Mouse (Mus musculus) embryonic facial prominence, embryonic 12.5 days (tissue): ENCODE results near the gene Clec1a. TPM values are rescaled to one million over a fixed set of nuclear protein-coding genes. Genes with fewer than 3 reads are reported as not detected.
"Not testable (repeated sequence)": the region's sequence is repeated elsewhere in the genome, so short reads cannot be mapped to it uniquely, and the experiment has no call there.

Source experiments
- ATAC-seq: fragments of 200-750 bp; cut with Nextera tagmentation; 2 replicates; pipeline ENCODE4 v1.8.0; 2017; ENCODE audit not compliant: insufficient number of reproducible peaks, insufficient read depth, low FRiP score, low TSS enrichment
- H3K27ac ChIP-seq: fragments of 300-500 bp; sonication (generic); 2 replicates; pipeline ENCODE4 v1.5.1; 2016; ENCODE audit warnings: mild to moderate bottlenecking
- H3K27me3 ChIP-seq: fragments of 300-500 bp; sonication (generic); 2 replicates; pipeline ENCODE4 v1.6.1; 2016; ENCODE audit warnings: mild to moderate bottlenecking, moderate library complexity
- H3K36me3 ChIP-seq: fragments of 300-500 bp; sonication (generic); 2 replicates; pipeline ENCODE4 v1.6.1; 2016; ENCODE audit warnings: mild to moderate bottlenecking
- H3K4me1 ChIP-seq: fragments of 300-500 bp; sonication (generic); 2 replicates; pipeline ENCODE4 v1.6.1; 2016
- H3K4me2 ChIP-seq: fragments of 300-500 bp; sonication (generic); replicated peaks from 2 replicates; pipeline ENCODE4 v1.6.1; 2016; ENCODE audit warnings: mild to moderate bottlenecking, moderate library complexity
- H3K4me3 ChIP-seq: fragments of 300-500 bp; sonication (generic); 2 replicates; pipeline ENCODE4 v1.5.1; 2016; ENCODE audit warnings: mild to moderate bottlenecking
- H3K9ac ChIP-seq: fragments of 300-500 bp; sonication (generic); 2 replicates; pipeline ENCODE4 v1.6.1; 2016; ENCODE audit warnings: mild to moderate bottlenecking, moderate library complexity
- H3K9me3 ChIP-seq: fragments of 300-500 bp; sonication (generic); 2 replicates; pipeline ENCODE4 v1.6.1; 2016; ENCODE audit warnings: mild to moderate bottlenecking, moderate library complexity
- WGBS: fragments of 180-500 bp; shearing (Covaris S2); methylation state at CpG from one replicate; pipeline ENCODE4 v1.1.7; 2016; 5-methylcytosine and 5-hydroxymethylcytosine counted together
- polyA plus RNA-seq: library from polyadenylated mRNA; unstranded; fragments of >200 nt; fragmentation: Nextera tagmentation; extraction: Ambion mirVana; gene quantifications from 2 replicates; pipeline ENCODE4 v1.2.1, GENCODE M21; 2016

Clec1a gene
- 1.9 TPM in 2 replicates for polyA plus RNA-seq

- Histone ChIP-seq H3K9ac (no peak within 1 kb of the TSS), H3K4me1 (no peaks in the 10 kb centered on the region), H3K36me3 (no peaks in the 10 kb centered on the region), H3K27me3 (no peaks in the 10 kb centered on the region), H3K27ac (no peak within 1 kb of the TSS), H3K9me3 (no peaks in the 10 kb centered on the region), H3K4me3 (no peak within 1 kb of the TSS), H3K4me2 (no peak within 1 kb of the TSS)
- no peak for ATAC-seq
- 59% methylated on average over 13 of the region's 13 CpGs for WGBS
Observed at GRCm38 (mm10) chr6:129451411-129452039, at the start of gene Clec1a. Gene Clec1a, minus strand, starts transcription at chr6:129452000.

- H3K4me3 ChIP-seq, H3K4me1 ChIP-seq, ATAC-seq, H3K27ac ChIP-seq, H3K36me3 ChIP-seq, H3K4me2 ChIP-seq, H3K9me3 ChIP-seq, H3K27me3 ChIP-seq, H3K9ac ChIP-seq: not testable (repeated sequence)
- WGBS, result 91% methylated on average over 1 of the region's 1 CpGs
Observed at GRCm38 (mm10) chr6:129499516-129499915, 47.7 kb upstream of the Clec1a start.

GRCm38 (mm10) chr6:129497345-129498218 is 45.8 kb upstream of the Clec1a start:
- 86% methylated on average over 3 of the region's 3 CpGs for WGBS
- H3K27me3 ChIP-seq, result no peaks in the 10 kb centered on the region

GRCm38 (mm10) chr6:129494924-129495323 is 43.1 kb upstream of the Clec1a start:
- H3K4me2 ChIP-seq, result no peak overlapping the region
- H3K4me3 ChIP-seq, result no peak overlapping the region
- no peaks in the 10 kb centered on the region for H3K36me3 ChIP-seq
- no peak overlapping the region for H3K9ac ChIP-seq
- H3K27me3 ChIP-seq, result no peaks in the 10 kb centered on the region
- WGBS, result 82% methylated on average over 4 of the region's 4 CpGs
- no peaks in the 10 kb centered on the region for H3K4me1 ChIP-seq
- ATAC-seq, result no peak
- H3K27ac ChIP-seq, result no peak overlapping the region
- no peaks in the 10 kb centered on the region for H3K9me3 ChIP-seq

More at GRCm38 (mm10) chr6:129497345-129498218, 45.8 kb upstream of the Clec1a start:
- Histone ChIP-seq H3K36me3 (no peaks in the 10 kb centered on the region), H3K4me1 (no peaks in the 10 kb centered on the region), H3K9me3 (no peaks in the 10 kb centered on the region), H3K27ac (no peak overlapping the region), H3K4me3 (no peak overlapping the region), H3K9ac (no peak overlapping the region), H3K4me2 (no peak overlapping the region)
- ATAC-seq, result no peak

GRCm38 (mm10) chr6:129480089-129480958 is 28.5 kb upstream of the Clec1a start:
- Histone ChIP-seq H3K9ac (no peak overlapping the region), H3K4me2 (no peak overlapping the region), H3K27me3 (no peaks in the 10 kb centered on the region), H3K27ac (no peak overlapping the region), H3K4me1 (no peaks in the 10 kb centered on the region), H3K36me3 (no peaks in the 10 kb centered on the region), H3K9me3 (no peaks in the 10 kb centered on the region), H3K4me3 (no peak overlapping the region)
- WGBS, result 63% methylated on average over 8 of the region's 8 CpGs
- no peak for ATAC-seq

GRCm38 (mm10) chr6:129476404-129477126 is 24.8 kb upstream of the Clec1a start:
- H3K9ac ChIP-seq, result no peak overlapping the region
- WGBS, result 33% methylated on average over 13 of the region's 13 CpGs
- no peak for ATAC-seq
- H3K27me3 ChIP-seq, result no peaks in the 10 kb centered on the region
- H3K27ac ChIP-seq, result no peak overlapping the region
- H3K4me3 ChIP-seq, result no peak overlapping the region
- no peaks in the 10 kb centered on the region for H3K9me3 ChIP-seq
- H3K4me2 ChIP-seq, result no peak overlapping the region
- no peaks in the 10 kb centered on the region for H3K4me1 ChIP-seq
- H3K36me3 ChIP-seq, result no peaks in the 10 kb centered on the region

GRCm38 (mm10) chr6:129472627-129473026 is 20.8 kb upstream of the Clec1a start:
- 74% methylated on average over 5 of the region's 5 CpGs for WGBS
- Histone ChIP-seq H3K4me3 (no peak overlapping the region), H3K27ac (no peak overlapping the region), H3K4me1 (no peaks in the 10 kb centered on the region), H3K9ac (no peak overlapping the region), H3K4me2 (no peak overlapping the region), H3K27me3 (no peaks in the 10 kb centered on the region), H3K36me3 (no peaks in the 10 kb centered on the region), H3K9me3 (no peaks in the 10 kb centered on the region)
- no peak for ATAC-seq

- no peaks in the 10 kb centered on the region for H3K4me1 ChIP-seq
- no peak for ATAC-seq
- WGBS, result 90% methylated on average over 6 of the region's 6 CpGs
- H3K27me3 ChIP-seq, result no peaks in the 10 kb centered on the region
- no peak overlapping the region for H3K27ac ChIP-seq
- H3K9ac ChIP-seq, result no peak overlapping the region
- H3K4me2 ChIP-seq, result no peak overlapping the region
- H3K36me3 ChIP-seq, result no peaks in the 10 kb centered on the region
- no peak overlapping the region for H3K4me3 ChIP-seq
- H3K9me3 ChIP-seq, result no peaks in the 10 kb centered on the region
Observed at GRCm38 (mm10) chr6:129471386-129471785, 19.6 kb upstream of the Clec1a start.

- H3K9me3 ChIP-seq, result no peaks in the 10 kb centered on the region
- WGBS, result 53% methylated on average over 6 of the region's 6 CpGs
- no peak overlapping the region for H3K4me3 ChIP-seq
- no peak overlapping the region for H3K27ac ChIP-seq
- no peaks in the 10 kb centered on the region for H3K36me3 ChIP-seq
- ATAC-seq, result no peak
- H3K9ac ChIP-seq, result no peak overlapping the region
- no peak overlapping the region for H3K4me2 ChIP-seq
- no peaks in the 10 kb centered on the region for H3K4me1 ChIP-seq
- H3K27me3 ChIP-seq, result no peaks in the 10 kb centered on the region
Observed at GRCm38 (mm10) chr6:129449743-129450142, 2.1 kb downstream of the Clec1a start.

- Histone ChIP-seq H3K9ac (no peak overlapping the region), H3K4me3 (no peak overlapping the region), H3K4me1 (no peaks in the 10 kb centered on the region), H3K4me2 (no peak overlapping the region), H3K27ac (no peak overlapping the region), H3K36me3 (no peaks in the 10 kb centered on the region), H3K9me3 (no peaks in the 10 kb centered on the region), H3K27me3 (no peaks in the 10 kb centered on the region)
- ATAC-seq, result no peak
- 81% methylated on average over 2 of the region's 2 CpGs for WGBS
Observed at GRCm38 (mm10) chr6:129438033-129438432, 13.8 kb downstream of the Clec1a start.

GRCm38 (mm10) chr6:129436025-129436424 is 15.8 kb downstream of the Clec1a start:
- no peak overlapping the region for H3K9ac ChIP-seq
- H3K4me1 ChIP-seq, result no peaks in the 10 kb centered on the region
- WGBS, result 86% methylated on average over 3 of the region's 3 CpGs
- no peak for ATAC-seq
- H3K9me3 ChIP-seq, result no peaks in the 10 kb centered on the region
- H3K27me3 ChIP-seq, result no peaks in the 10 kb centered on the region
- no peaks in the 10 kb centered on the region for H3K36me3 ChIP-seq
- no peak overlapping the region for H3K27ac ChIP-seq
- H3K4me2 ChIP-seq, result no peak overlapping the region
- H3K4me3 ChIP-seq, result no peak overlapping the region
